Mouse (Mus musculus): ENCODE data around the gene Oip5. TPM values are rescaled to one million over a fixed set of nuclear protein-coding genes. Genes with fewer than 3 reads are reported as not detected.
"Not testable (repeated sequence)": the region's sequence is repeated elsewhere in the genome, so short reads cannot be mapped to it uniquely, and the experiment has no call there.

Gene Oip5
- total RNA-seq (2021), result under 1 TPM in 1 of 2 experiments, not detected in 1; 0.32 TPM
- long read RNA-seq, experiment 1, result 0 reads
- long read RNA-seq, experiment 2, result 0 reads

DNA sequence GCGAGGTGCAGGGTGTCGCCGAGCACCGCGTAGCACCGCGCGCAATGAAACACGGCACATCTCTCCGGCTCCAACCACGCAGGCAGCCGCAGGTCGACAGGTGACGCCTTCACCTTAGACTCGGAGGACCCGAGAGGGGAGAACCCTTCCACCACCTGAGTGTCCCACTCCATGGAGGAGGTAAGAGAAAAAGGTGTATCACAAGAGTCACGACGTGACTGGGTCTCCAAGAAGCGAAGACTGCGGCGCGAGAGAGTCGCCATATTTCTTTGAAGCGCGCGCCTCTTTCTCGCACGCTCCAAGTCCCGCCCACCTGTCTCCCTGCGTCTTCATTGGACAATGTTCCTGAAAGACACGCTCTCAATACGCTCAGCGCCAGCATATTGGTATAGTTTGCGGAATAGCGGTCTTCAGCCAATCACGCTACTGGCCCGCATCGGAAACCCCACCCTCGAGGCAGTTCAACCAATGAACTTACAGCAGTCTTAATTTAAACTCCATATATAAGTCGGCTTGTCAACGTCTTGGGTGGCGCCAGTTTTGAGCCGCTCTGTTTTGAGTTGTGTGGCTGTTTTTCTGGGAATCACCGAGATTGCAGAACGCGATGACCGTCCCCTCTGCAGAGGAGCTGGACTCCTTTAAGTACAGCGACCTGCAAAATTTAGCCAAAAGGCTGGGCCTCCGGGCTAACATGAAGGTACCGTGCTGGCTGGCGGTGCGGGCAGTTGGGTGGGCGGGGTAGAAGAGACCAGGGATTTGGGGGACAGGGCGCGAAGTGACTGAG, at the start of gene Oip5, which contains the start of gene Nusap1:
Gene Oip5, minus strand, starts transcription at position 271 of the 784 bp plus-strand sequence.
Gene Nusap1, plus strand, starts transcription at position 100 of the 784 bp plus-strand sequence.
- DNase-seq, result peak; percentile 87

DNA sequence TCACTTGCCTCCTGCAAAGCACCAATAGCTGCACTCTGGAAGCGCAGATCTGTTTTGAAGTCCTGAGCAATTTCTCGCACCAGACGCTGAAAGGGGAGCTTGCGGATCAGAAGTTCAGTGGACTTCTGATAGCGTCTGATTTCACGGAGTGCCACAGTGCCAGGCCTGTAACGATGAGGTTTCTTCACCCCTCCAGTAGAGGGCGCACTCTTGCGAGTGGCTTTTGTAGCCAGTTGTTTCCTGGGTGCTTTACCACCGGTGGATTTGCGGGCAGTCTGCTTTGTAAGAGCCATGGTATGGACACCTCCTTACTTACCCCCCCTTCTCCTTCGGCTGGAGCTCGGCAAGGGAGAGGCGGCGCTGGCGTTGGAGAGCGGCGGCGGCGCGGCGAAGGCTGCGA, 47.5 kb upstream of the Oip5 start:
- not testable (repeated sequence) for DNase-seq

DNA sequence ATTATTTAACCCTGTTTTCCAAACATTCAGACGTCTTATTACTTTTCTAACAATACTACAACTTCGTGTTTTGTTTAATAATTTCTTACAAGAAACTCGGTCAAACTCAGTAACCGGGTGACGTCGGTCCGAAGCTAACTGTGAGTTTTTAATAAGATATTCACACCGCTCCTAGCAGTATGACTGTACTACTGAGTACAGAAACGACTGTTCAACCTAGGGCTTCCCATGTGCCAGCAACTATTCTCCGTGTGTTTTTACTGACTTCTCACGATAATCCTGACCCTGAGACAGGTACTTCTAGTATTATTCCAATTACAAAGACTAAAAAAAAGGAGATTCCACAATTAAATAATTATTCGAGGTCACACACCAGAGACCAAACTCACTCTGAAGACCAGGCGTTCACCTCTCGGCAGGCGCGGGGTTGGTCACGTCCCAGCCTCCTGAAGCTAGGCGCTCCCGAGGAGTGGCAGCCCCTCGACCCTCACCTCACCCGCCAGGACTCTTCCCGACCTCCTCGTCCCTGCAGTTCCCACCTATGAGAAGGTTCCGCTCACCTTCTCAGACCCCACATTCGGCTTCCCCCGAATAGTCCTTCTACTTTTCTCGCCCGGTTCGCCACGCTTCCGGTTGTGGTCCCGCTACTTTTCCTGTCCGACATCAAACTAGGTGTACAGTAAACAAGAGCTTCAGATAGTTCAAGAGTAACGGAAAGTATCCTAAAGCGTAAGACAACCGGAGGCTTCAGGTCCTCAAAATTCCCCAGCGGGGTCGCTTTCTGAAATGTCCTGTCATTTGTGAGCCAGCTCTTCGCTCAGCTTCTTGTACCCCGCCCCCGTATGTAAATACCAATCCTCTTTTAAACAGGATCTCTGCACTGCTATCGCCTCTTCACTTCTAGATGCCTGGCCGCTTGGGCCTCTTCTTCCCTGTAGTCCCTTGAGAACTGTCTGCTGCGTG, 44.2 kb upstream of the Oip5 start, which contains the start of gene Ndufaf1:
Gene Ndufaf1, minus strand, starts transcription at position 608 of the 963 bp plus-strand sequence.
- DNase-seq, result peak; percentile 58

GRCm38 (mm10) chr2:119644254-119644653, 26.0 kb upstream of the Oip5 start:
- DNase-seq, result no peak

DNA sequence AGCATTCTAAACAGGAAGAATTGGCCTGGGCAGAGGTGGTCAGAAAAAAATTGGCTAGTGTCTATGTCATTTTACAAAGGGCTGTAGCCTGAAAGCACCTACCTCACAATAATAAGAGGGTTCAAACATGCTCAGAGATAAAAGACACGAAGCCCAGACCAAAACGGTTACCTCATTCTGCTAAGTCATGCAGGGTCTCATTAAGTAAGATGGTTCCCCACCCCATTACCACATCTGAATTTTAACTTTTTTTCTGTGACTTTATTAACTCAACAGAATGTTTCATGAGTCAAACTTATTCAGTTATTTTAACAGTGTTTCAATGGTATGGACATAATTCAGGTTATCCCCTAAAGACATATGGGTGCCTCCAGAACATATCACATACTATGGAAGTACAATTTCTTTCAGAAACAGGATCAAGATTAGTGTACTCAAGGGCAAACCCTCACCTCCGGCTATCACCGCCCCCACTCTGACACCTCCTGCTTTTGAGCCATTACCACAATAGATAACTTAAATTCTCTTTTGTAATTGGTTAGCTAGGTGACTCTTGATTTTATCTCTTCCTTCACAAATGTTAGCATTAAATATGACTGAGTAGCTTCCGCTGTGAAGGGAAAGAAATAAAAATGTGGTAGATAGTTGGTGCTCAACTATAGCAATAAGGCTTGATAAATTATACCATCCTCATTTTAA, 23.1 kb upstream of the Oip5 start:
- no peak for DNase-seq

DNA sequence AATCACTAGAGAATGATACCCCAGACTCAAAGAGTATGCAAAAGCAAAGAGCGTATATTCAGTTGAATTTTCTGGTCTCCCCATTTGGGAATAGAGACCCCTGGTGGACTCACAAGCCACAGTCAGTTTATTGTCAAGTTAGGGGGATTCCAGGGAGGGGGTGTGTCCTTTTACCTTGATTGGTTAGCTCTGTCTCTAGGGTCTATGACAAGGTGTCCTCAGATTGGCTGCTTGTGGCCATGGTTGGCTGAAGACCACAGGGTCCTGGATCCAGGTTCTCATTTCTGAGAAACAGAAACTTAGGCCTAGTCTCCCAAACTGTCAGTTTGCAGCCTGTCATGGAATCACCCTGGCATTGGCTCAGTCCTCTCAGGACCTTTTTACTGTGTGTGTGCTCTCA, 18.5 kb upstream of the Oip5 start:
- no peak for DNase-seq

- DNase-seq, result no peak
Observed at GRCm38 (mm10) chr2:119621302-119621701, 3.0 kb upstream of the Oip5 start.

DNA sequence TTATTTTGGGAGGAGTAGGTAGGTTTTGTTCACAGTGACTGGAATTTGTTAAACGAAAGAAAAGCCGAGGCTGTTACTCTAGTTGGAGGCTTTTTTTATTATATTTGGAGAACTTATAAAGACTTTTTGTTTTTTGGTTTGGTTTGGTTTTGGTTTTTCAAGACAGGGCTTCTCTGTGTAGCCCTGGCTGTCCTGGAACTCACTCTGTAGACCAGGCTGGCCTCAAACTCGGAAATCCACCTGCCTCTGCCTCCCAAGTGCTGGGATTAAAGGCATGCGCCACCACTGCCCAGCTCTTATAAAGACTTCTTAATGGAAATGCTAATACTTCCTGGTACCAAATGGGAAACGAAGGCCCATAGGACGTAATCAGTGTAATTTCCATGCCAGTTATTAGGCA, 733 bp upstream of the Oip5 start:
- not testable (repeated sequence) for DNase-seq

DNA sequence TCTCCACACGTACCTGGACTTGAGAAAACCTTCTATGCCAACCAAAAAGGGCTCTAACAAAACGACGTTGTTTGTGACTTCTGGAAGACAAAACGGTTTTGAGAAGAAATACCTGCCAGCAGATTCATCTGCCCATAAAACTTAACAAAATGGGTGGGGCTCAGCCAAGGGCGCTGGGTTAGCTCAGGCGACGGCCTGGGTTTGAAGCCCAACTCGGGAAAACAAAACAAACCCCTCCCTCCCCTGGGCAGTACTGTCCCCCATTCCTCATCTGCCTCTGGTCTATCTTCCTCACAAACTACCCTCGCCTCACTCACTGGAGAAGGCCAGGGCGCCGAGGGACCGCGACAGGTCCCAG, 449 bp downstream of the Oip5 start:
- peak; percentile 11 for DNase-seq

DNA sequence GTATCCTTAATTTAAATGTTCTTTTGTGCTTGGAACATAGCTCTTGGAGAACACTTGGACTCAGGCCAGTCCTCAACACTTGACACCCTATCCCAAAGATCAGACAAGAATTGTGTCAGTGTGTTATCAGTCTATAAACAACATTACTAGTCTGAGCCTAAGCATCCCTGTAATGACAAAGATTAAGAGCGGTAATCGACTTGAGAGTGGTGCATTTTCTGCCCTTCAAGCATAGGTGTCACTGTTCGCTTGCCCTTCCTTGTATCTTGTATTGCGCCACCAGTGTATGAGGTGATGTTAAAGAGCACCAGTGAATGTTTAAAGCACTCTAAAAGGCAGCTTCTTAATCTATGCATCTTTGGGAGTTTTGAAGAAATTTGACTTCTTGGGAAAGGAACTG, 11.2 kb downstream of the Oip5 start:
- DNase-seq, result no peak

DNA sequence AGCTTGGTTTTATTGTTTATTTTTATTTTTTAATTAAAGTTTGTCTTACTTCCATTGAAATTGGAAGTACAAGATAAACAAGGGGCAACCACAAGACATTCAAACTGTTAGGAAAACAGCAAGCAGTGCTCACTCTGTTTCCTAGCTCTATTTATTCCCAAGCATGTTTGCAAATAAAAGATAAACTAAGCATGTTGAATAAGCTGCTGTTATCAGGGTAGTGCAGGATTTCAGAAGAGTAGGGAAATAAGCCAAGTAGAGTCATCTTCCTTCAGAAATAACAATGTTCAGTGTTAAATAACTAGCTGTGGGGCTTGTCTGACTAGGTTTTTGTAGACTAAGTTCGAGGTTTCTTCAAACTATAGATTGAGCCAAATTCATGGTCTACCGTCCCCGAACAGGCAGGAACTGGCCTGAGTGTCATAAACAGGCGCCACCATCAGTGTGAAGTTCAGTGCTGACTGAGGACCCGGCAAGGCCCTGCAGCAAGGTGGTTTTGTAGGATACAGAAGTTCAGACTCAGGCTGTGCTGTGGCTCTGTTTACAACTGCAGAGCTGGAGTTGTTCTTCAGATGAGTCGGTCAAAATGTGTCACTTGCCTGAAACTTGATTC, 12.8 kb downstream of the Oip5 start:
- no peak for DNase-seq

DNA sequence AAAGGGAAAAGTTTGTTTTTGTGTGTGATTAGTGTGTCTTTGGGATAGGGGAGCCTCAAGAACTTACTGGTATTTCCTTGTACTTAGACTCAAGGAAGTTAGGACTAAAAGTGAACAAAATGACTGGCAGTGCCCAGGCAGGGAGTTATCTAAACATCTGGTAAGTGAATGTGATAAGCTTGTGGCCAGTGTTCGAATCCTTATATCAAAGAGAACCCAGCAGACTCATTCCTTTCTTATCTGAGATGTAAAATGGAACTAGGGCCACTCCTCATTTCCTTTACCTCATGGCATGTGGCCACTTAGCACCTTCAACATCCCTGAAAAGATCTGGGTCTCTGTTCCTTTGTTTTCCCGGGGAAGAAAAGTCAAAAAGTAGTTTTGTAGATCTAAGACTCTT, 14.4 kb downstream of the Oip5 start:
- DNase-seq, result no peak

DNA sequence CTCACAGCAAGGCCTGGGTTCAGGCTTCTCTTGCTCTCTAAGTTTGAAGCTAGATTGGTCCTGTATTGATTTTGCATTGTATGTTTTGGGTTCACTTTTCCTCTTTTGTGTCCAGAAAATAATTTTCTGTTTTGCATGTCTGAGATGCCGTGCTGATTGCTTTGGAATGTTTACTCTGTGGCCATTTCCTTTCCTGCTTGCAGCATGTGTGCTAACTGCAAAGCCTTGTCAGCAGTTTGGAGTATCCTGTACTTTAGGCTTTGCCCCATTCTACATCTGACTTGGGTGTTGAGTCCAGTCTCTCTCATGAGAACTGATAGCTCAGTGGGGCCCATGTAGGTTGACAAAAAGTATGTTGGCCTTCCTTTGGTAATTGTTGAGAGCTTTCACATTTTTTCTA, 15.8 kb downstream of the Oip5 start:
- DNase-seq, result no peak

- DNase-seq, result not testable (repeated sequence)
Observed at GRCm38 (mm10) chr2:119601575-119601974, 16.7 kb downstream of the Oip5 start.

DNA sequence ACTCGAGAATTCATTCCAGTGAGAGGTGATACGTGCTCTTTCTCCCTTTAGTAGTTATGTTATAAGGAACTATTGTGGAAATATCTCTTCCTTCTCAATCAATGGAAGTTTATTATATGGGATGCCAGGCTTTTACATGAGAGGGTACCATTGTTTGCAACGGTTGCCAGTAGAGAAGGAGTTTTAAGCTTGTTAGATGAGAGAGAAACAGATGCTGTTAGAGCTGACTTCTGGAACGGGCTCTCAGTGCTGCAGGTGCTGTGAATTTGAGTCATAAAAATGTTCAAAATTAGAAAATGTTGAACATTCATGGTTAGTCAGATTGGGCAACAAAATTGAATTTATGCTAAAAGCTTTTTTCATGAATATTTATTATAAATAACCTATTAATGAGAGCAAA, 17.2 kb downstream of the Oip5 start:
- no peak for DNase-seq

DNA sequence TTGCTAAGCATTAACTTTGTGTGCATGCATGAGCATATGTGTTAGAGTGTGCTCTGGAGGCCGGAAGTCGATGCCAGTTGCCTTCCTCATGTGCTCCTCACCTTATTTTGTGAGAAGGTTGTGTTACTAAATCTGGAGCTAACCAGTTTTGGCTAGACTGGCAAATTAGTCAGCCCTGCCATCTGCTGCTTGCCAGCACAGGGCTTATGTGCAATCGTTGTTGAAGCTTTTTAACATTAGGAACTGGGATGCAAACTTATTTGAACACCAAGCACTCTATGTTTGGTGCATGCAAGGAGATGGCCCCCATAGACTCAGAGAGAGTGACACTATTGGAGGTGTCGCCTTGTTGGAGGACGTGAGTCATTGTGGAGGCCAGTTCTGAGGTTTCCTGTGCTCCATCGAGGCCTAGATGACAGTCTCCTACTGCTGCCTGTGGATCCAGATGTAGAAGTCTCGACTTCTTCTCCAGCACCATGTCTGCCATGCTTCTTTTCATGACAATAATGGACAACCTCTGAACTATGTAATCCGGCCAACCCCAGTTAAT, 21.4 kb downstream of the Oip5 start:
- no peak for DNase-seq

- DNase-seq, result no peak
Observed at GRCm38 (mm10) chr2:119595308-119595707, 23.0 kb downstream of the Oip5 start.

GRCm38 (mm10) chr2:119594113-119594981, 23.9 kb downstream of the Oip5 start:
- peak; percentile 95 for DNase-seq

DNA sequence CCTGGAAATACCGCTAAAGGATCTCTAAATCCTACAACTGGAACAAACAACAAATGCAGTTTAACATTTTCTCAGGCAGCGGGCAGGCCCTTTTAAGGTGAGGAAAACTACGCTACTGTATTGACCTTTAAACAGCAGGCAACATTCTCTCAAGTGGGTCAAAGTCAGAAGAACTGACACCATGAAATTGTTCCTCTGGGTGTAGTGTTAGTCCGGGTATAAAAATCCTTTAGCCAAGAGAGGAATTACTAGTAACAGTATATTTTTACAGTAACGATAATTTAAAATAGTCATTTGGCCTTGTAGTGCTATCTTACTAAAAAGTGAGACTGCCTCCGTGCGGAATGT, 24.5 kb downstream of the Oip5 start:
- DNase-seq, result no peak

DNA sequence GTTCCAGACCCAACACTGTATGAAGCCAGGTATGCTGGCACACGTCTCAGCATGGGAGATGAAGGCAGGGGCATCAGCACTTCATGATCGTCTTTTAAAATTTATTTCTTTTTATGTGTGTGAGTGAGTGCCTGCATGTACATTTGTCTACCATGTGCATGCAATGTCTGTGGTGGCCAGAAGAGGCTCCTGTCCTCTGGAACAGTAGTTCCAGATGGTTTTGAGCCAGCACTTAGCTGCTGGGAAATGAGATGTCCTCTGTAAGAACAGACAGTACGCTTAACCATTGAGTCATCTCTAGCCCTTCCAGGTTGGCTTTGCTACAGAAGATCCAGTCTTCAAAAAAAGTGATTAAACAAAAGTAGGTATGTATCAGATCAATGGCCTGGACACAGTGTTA, 27.0 kb downstream of the Oip5 start:
- DNase-seq, result no peak

GRCm38 (mm10) chr2:119587383-119587782, 30.9 kb downstream of the Oip5 start:
- DNase-seq, result no peak

Data from gastrocnemius, postnatal 25 days (tissue).